Mouse (Mus musculus): ENCODE measurements at regions not wholly inside any gene's neighbourhood (a gene's known extent, or its start where the extent isn't known, plus 50 kb on each side); places are given as distances from the start of the nearest gene placed in this dataset.

DNA sequence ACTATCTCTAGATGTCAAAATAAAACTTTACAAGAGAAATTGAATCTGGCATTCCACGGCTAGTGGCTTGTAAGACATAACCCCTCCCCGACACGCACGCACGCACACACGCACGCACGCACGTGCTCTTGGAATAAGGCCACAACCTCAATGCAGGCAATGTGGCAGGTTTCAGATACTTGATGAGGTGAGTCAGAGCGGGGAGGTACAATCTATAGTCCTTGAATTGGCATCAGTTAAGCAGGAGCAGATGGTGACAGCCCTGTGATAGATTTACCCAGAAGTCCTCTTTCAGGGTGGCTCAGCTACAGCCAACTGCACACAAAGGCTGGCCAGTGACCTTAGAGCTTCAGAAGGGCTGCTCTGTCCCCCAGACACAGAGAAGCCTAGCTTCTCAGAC, 122.1 kb downstream of the Pja2 start:
- Histone ChIP-seq H3K36me3 (ENCODE audit: control insufficient read depth, insufficient read depth) (no peaks in the 10 kb centered on the region), H3K79me2 (ENCODE audit: control insufficient read depth, insufficient read depth) (no peaks in the 10 kb centered on the region), H3K27me3 (ENCODE audit: control insufficient read depth, insufficient read depth, insufficient read length) (no peaks in the 10 kb centered on the region), H3ac (ENCODE audit: control insufficient read depth, insufficient read length, low read depth) (no peak overlapping the region), H3K79me3 (ENCODE audit: low read depth) (no peaks in the 10 kb centered on the region), H3K4me3 (ENCODE audit: insufficient read depth, poor library complexity, severe bottlenecking) (no peak overlapping the region)
- no peak for TF ChIP-seq MYOG (IDR thresholded peaks at IDR 0.05; ENCODE audit: control insufficient read depth, extremely low read depth, insufficient read length)
- TF ChIP-seq USF1 (IDR thresholded peaks at IDR 0.05; ENCODE audit: low read depth) = no peak
- TF ChIP-seq CTCF (IDR thresholded peaks at IDR 0.05; ENCODE audit: control insufficient read depth, insufficient read depth, insufficient read length) = no peak
- TF ChIP-seq MYOD1 (IDR thresholded peaks at IDR 0.05; ENCODE audit: control insufficient read depth, insufficient read length, low read depth) = no peak
- TF ChIP-seq FOSL1 (IDR thresholded peaks at IDR 0.05; ENCODE audit: insufficient read depth, low read length, poor library complexity, severe bottlenecking) = no peak
- no peak for TF ChIP-seq MAX (IDR thresholded peaks at IDR 0.05)
- no peak for TF ChIP-seq CEBPB (IDR thresholded peaks at IDR 0.05; ENCODE audit: low read depth)

- Histone ChIP-seq H3K79me3 (ENCODE audit: low read depth) (no peaks in the 10 kb centered on the region), H3ac (ENCODE audit: control insufficient read depth, insufficient read length, low read depth) (no peak overlapping the region), H3K79me2 (ENCODE audit: control insufficient read depth, insufficient read depth) (no peaks in the 10 kb centered on the region), H3K36me3 (ENCODE audit: control insufficient read depth, insufficient read depth) (no peaks in the 10 kb centered on the region), H3K4me3 (ENCODE audit: insufficient read depth, poor library complexity, severe bottlenecking) (no peak overlapping the region), H3K27me3 (ENCODE audit: control insufficient read depth, insufficient read depth, insufficient read length) (no peaks in the 10 kb centered on the region)
- no peak for TF ChIP-seq CEBPB (IDR thresholded peaks at IDR 0.05; ENCODE audit: low read depth)
- no peak for TF ChIP-seq MAX (IDR thresholded peaks at IDR 0.05)
- TF ChIP-seq USF1 (IDR thresholded peaks at IDR 0.05; ENCODE audit: low read depth) = no peak
- TF ChIP-seq CTCF (IDR thresholded peaks at IDR 0.05; ENCODE audit: control insufficient read depth, insufficient read depth, insufficient read length) = no peak
- no peak for TF ChIP-seq FOSL1 (IDR thresholded peaks at IDR 0.05; ENCODE audit: insufficient read depth, low read length, poor library complexity, severe bottlenecking)
- TF ChIP-seq MYOD1 (IDR thresholded peaks at IDR 0.05; ENCODE audit: control insufficient read depth, insufficient read length, low read depth) = no peak
- TF ChIP-seq MYOG (IDR thresholded peaks at IDR 0.05; ENCODE audit: control insufficient read depth, extremely low read depth, insufficient read length) = no peak
Observed at GRCm38 (mm10) chr17:64208152-64208855, 123.4 kb downstream of the Pja2 start.

DNA sequence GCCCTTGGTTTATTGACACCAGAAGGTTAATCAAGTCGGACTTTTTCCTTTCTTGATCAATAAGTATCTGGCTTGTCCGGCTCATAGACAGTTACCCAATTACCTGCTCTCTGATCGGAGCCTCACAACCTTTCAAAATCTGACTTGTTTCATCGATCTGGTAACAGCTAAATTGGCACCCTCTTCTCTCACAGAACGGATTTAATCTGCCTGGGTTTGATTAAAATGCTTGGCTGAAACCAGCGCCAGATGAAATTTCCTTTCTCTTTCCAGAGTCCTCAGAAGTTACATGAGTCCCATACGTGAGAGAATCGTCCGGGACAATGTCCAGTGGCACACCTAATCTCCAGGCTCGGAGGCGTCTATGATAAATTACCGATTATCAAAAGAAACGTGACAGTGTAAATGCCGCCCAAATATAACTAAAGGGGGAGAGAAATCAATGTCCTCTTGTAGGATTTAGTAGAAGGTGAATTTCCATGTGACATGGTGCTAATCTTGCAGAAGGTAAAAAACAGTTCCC, 125.5 kb downstream of the Pja2 start:
- no peaks in the 10 kb centered on the region for H3K79me3 ChIP-seq (ENCODE audit: low read depth)
- no peak overlapping the region for H3ac ChIP-seq (ENCODE audit: control insufficient read depth, insufficient read length, low read depth)
- no peaks in the 10 kb centered on the region for H3K36me3 ChIP-seq (ENCODE audit: control insufficient read depth, insufficient read depth)
- no peak overlapping the region for H3K4me3 ChIP-seq (ENCODE audit: insufficient read depth, poor library complexity, severe bottlenecking)
- no peaks in the 10 kb centered on the region for H3K79me2 ChIP-seq (ENCODE audit: control insufficient read depth, insufficient read depth)
- no peaks in the 10 kb centered on the region for H3K27me3 ChIP-seq (ENCODE audit: control insufficient read depth, insufficient read depth, insufficient read length)
- TF ChIP-seq MYOD1 (IDR thresholded peaks at IDR 0.05; ENCODE audit: control insufficient read depth, insufficient read length, low read depth) (no peak), MYOG (IDR thresholded peaks at IDR 0.05; ENCODE audit: control insufficient read depth, extremely low read depth, insufficient read length) (no peak), CTCF (IDR thresholded peaks at IDR 0.05; ENCODE audit: control insufficient read depth, insufficient read depth, insufficient read length) (no peak), MAX (IDR thresholded peaks at IDR 0.05) (no peak), CEBPB (IDR thresholded peaks at IDR 0.05; ENCODE audit: low read depth) (no peak), FOSL1 (IDR thresholded peaks at IDR 0.05; ENCODE audit: insufficient read depth, low read length, poor library complexity, severe bottlenecking) (no peak), USF1 (IDR thresholded peaks at IDR 0.05; ENCODE audit: low read depth) (no peak)

DNA sequence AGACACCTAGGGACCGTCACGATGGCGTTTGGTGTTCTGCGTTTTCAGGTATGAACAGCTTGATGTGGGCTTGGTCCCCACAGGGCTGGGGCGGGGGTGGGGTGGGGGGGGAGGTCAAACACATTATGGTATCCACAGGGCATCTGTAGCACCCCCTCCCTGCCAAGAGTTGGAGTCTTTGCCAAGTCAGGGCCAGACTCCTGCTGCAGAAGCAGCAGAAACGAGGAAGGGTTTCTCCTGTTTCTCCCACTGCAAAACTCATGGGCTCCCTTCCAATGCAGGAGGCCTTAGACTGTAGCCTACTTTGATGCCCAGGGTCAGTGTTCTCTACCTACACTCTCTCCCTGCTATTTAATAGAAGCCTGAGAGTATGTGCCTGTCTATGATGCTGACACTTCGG, 128.1 kb downstream of the Pja2 start:
- TF ChIP-seq CTCF (IDR thresholded peaks at IDR 0.05; ENCODE audit: control insufficient read depth, insufficient read depth, insufficient read length) (no peak), MYOG (IDR thresholded peaks at IDR 0.05; ENCODE audit: control insufficient read depth, extremely low read depth, insufficient read length) (no peak), CEBPB (IDR thresholded peaks at IDR 0.05; ENCODE audit: low read depth) (no peak), FOSL1 (IDR thresholded peaks at IDR 0.05; ENCODE audit: insufficient read depth, low read length, poor library complexity, severe bottlenecking) (no peak), MYOD1 (IDR thresholded peaks at IDR 0.05; ENCODE audit: control insufficient read depth, insufficient read length, low read depth) (no peak), MAX (IDR thresholded peaks at IDR 0.05) (no peak), USF1 (IDR thresholded peaks at IDR 0.05; ENCODE audit: low read depth) (no peak)
- Histone ChIP-seq H3ac (ENCODE audit: control insufficient read depth, insufficient read length, low read depth) (no peak overlapping the region), H3K27me3 (ENCODE audit: control insufficient read depth, insufficient read depth, insufficient read length) (no peaks in the 10 kb centered on the region), H3K36me3 (ENCODE audit: control insufficient read depth, insufficient read depth) (no peaks in the 10 kb centered on the region), H3K79me2 (ENCODE audit: control insufficient read depth, insufficient read depth) (no peaks in the 10 kb centered on the region), H3K79me3 (ENCODE audit: low read depth) (no peaks in the 10 kb centered on the region), H3K4me3 (ENCODE audit: insufficient read depth, poor library complexity, severe bottlenecking) (no peak overlapping the region)

DNA sequence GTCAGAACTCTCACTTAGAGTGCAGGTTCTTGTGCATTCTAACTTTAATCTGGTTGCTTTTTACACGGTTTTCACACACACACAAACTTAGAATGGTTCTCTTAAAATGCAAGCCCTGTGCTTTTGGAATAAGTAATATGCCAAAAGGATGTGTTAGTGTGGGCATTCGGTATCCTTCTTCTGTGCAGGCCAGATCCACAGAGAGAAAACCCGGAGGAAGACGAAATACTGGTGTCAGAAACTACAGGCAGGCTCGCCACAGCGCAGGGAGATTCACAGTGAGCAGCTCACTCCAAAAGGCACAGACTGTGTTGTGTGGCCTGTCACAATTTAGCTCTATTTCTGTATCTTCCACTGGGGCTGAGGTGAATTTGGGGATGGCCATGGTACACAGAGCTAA, 129.5 kb downstream of the Pja2 start:
- TF ChIP-seq USF1 (IDR thresholded peaks at IDR 0.05; ENCODE audit: low read depth) (no peak), MYOD1 (IDR thresholded peaks at IDR 0.05; ENCODE audit: control insufficient read depth, insufficient read length, low read depth) (no peak), MYOG (IDR thresholded peaks at IDR 0.05; ENCODE audit: control insufficient read depth, extremely low read depth, insufficient read length) (no peak), FOSL1 (IDR thresholded peaks at IDR 0.05; ENCODE audit: insufficient read depth, low read length, poor library complexity, severe bottlenecking) (no peak), CEBPB (IDR thresholded peaks at IDR 0.05; ENCODE audit: low read depth) (no peak), MAX (IDR thresholded peaks at IDR 0.05) (no peak), CTCF (IDR thresholded peaks at IDR 0.05; ENCODE audit: control insufficient read depth, insufficient read depth, insufficient read length) (no peak)
- Histone ChIP-seq H3K79me2 (ENCODE audit: control insufficient read depth, insufficient read depth) (no peaks in the 10 kb centered on the region), H3K27me3 (ENCODE audit: control insufficient read depth, insufficient read depth, insufficient read length) (no peaks in the 10 kb centered on the region)

More for the DNA sequence above, 129.5 kb downstream of the Pja2 start:
- Histone ChIP-seq H3ac (ENCODE audit: control insufficient read depth, insufficient read length, low read depth) (no peak overlapping the region), H3K4me3 (ENCODE audit: insufficient read depth, poor library complexity, severe bottlenecking) (no peak overlapping the region), H3K36me3 (ENCODE audit: control insufficient read depth, insufficient read depth) (no peaks in the 10 kb centered on the region), H3K79me3 (ENCODE audit: low read depth) (no peaks in the 10 kb centered on the region)
